Mouse (Mus musculus): ENCODE measurements at regions not wholly inside any gene's neighbourhood (a gene's known extent, or its start where the extent isn't known, plus 50 kb on each side); places are given as distances from the start of the nearest gene placed in this dataset.

- in situ Hi-C loops (cut with MseI, MboI): no loop called here
These were observed 194.8 kb upstream of the Rack1 start for GRCm38 (mm10) chr11:48605223-48605824.

DNA sequence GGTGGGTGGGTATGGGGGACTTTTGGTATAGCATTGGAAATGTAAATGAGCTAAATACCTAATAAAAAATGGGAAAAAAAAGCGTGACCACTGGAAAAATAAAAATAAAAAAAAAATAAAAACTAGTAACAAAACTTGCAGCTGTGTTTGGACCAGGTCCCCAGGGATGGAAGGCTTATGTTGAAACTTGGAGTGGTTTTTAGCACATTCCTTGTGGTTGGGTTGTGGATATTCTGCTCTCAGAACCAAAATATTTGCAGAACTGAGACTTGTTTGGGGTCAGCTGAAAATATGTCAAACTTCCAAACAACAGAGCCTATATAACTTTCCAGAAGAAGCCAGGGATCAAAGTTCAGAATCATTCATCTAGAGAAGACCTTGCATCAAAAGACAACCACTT is 199.0 kb upstream of the Rack1 start:
- in situ Hi-C loops (cut with MseI, MboI): no loop called here

- in situ Hi-C loops (cut with MseI, MboI): loop anchor here in 1 of 2 experiments (25.0 kb wide), 1 partner anchor 412 kb away; no protein-coding TSS in a partner anchor
These were observed 200.5 kb upstream of the Rack1 start for GRCm38 (mm10) chr11:48599573-48600127.

DNA sequence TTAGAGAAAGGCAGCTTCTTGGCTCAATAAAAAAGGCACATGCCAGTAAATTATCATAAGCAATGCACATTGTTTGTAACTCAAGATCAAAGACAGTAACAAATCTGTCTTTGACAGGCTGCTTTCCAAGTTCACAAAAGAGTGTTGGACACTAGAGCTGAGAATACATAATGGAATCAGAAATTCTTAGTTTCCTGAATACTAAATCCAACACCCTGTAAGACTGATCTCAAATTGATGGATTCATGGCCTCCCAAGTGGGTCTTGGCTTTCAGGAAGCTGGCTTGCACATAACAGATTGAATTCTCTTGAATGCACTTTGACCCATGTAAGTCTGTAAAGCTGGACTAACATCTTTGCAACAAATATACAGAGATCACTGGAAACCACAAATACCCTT is 201.1 kb upstream of the Rack1 start:
- in situ Hi-C loops (cut with MseI, MboI): loop anchor here in 1 of 2 experiments (25.0 kb wide), 1 partner anchor 412 kb away; no protein-coding TSS in a partner anchor

- in situ Hi-C loops (cut with MseI, MboI): loop anchor here (5.0 to 25.0 kb wide), 3 partner anchors 178 to 407 kb away; no protein-coding TSS in a partner anchor
These were observed 205.7 kb upstream of the Rack1 start for GRCm38 (mm10) chr11:48594429-48594828.

DNA sequence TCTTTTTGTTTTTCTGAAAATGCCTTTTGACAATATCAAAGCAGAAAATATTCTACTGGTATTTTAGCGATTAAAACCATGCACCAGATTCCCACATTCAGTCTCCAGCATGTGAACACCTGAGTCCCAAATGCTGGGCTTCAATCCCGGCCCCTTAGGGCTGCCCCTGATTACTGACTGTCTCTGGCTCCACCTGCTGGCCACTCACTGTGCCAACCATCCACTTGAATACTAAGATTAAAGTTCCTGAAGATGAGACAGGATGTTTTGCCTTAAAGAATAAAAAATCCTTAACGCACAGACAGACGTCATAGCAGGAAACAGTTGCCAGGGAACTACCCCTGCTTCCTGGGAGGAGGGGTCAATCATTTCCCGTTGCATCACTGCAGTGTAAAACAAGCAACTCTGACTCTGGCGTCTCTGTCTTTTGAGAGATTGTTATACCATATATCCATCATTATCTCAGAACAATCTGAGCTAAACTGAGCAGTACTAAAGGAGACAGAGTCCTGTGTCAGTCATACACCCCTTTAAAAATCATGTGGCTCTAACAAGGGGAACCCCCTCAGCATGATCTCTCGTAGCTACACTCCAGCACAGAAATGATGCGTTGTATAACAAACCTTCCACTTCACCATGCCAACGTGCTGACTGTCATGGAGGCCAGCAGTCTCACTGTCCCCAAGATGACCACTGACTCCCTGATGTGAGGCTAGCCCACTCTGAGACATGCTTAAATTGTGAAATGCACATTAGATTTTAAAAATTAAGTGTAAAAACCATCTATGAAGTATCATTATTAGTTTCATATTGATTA is 211.1 kb upstream of the Rack1 start:
- in situ Hi-C loops (cut with MseI, MboI): loop anchor here in 1 of 2 experiments (25.0 kb wide), 1 partner anchor 402 kb away; no protein-coding TSS in a partner anchor

- in situ Hi-C loops (cut with MseI, MboI): no loop called here
These were observed 231.4 kb upstream of the Rack1 start for GRCm38 (mm10) chr11:48568769-48569168.

GRCm38 (mm10) chr11:48567583-48568562 is 232.3 kb upstream of the Rack1 start:
- in situ Hi-C loops (cut with MseI, MboI): no loop called here

GRCm38 (mm10) chr11:48558053-48558452 is 242.1 kb upstream of the Rack1 start:
- in situ Hi-C loops (cut with MseI, MboI): no loop called here

DNA sequence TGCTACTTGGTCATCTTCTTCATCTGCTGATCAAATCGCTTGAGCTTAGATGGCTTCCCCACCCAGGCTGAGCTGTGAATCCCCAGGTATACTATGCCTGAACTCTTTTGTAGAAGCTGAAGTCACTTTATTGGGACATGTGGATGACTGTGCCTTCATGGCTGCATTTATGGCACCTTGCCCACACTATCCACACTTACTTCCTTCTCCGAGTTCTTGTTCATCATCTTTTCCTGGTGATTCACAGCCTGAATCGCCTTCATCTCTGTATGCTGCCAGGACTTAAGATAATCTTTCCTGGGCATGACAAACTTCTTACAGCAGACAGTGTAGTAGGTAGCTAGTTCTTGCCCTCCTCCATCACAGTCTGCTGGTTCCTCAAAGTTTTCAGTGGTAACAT is 248.1 kb upstream of the Rack1 start:
- in situ Hi-C loops (cut with MseI, MboI): no loop called here

DNA sequence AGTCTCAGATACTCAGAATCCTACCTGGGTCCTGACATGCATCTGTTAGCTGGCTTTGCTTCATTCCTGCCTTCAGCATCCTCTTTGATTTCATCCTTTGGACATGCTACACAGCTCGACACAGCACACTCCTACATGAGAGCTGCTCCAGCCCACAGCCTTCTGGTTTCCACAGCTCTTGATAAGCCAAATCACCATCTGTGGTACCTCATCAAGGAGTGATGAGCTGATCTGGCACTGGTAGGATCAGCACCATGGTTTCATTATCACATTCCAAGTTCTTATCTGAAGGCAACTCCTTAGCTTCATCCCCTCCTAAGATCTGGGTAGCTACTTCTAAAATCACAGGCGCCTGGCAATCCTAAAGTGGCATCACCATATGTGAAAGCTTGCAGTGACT is 248.9 kb upstream of the Rack1 start:
- in situ Hi-C loops (cut with MseI, MboI): no loop called here

GRCm38 (mm10) chr11:48526316-48526715 is 273.8 kb upstream of the Rack1 start:
- in situ Hi-C loops (cut with MseI, MboI): no loop called here

DNA sequence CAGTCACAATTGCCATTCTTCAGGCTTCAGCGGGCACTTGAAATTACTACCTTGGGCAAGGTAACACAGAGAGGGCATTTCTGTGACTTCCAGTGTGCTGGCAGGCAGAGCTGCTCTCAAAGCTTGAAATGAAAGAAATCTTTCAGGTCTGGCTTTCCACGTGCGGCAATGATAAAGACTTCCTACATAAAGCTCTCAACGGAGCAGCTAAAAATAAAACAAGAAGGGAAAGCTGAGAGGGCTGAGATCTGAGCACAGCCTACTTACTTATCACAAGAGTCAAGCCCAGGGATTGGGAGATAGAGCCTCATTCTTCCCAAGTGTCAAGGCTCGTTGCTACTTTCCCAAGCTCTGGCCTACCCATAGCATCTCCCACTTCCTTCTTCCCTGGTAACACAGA is 274.6 kb upstream of the Rack1 start:
- in situ Hi-C loops (cut with MseI, MboI): no loop called here

- in situ Hi-C loops (cut with MseI, MboI): no loop called here
These were observed 293.2 kb upstream of the Rack1 start for GRCm38 (mm10) chr11:48506886-48507285.

- in situ Hi-C loops (cut with MseI, MboI): no loop called here
These were observed 297.9 kb upstream of the Rack1 start for GRCm38 (mm10) chr11:48502011-48502806.

DNA sequence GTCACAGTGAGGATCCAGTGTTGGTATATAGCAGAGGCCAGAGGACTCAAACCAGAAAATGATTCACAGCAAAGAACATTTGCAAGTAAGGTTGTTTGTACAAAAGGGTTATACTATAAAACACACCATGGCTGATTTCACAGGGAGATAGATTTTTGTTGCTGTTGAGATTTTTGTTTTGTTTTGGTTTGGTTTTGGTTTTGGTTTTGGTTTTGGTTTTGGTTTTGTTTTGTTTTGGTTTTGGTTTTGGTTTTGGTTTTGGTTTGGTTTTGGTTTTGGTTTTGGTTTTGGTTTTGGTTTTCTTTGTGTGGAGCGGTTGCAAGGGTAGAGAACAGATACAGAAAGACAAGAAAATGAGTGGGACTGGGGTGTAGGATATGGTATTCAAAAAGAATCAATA is 301.1 kb upstream of the Rack1 start:
- in situ Hi-C loops (cut with MseI, MboI): no loop called here

DNA sequence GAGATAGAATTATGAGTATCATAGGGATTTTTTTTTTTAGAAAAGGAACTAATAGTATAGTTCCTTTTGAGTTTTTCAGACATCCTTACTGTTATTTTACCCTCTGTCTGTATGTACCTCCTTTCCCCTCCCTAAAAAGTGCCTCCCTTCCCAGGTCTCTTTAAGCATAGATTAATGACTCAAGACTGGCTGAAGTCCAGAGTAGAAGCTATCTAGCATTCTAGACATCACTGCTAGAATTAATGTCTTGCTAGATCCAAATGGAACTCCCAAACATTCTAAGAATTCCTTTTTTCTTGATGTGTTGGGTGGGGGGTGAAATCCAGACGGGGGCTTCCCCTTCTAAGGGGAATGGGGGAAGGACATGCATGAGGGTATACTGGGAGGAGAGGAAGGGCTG is 311.8 kb upstream of the Rack1 start:
- in situ Hi-C loops (cut with MseI, MboI): no loop called here

DNA sequence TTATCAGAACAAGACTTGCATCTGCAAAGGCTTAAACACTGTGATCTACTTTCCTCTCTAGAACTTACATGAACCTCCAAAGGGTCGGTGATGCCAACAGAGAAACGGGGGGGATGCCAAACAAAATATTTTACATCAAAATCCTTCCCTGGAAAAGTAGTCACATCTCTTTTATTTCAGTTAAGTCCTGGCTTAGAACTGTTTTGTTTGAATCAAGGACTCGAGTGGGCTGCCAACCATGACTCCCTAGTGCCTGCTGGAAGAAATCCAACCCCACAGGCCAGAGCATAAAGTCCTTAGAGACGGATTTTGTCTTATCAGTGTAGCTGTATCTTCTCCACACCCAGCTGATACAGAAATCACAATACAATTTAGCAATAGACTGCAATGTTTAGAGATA is 336.1 kb upstream of the Rack1 start:
- in situ Hi-C loops (cut with MseI, MboI): no loop called here

- in situ Hi-C loops (cut with MseI, MboI): no loop called here
These were observed 350.2 kb upstream of the Rack1 start for GRCm38 (mm10) chr11:48449883-48450282.

DNA sequence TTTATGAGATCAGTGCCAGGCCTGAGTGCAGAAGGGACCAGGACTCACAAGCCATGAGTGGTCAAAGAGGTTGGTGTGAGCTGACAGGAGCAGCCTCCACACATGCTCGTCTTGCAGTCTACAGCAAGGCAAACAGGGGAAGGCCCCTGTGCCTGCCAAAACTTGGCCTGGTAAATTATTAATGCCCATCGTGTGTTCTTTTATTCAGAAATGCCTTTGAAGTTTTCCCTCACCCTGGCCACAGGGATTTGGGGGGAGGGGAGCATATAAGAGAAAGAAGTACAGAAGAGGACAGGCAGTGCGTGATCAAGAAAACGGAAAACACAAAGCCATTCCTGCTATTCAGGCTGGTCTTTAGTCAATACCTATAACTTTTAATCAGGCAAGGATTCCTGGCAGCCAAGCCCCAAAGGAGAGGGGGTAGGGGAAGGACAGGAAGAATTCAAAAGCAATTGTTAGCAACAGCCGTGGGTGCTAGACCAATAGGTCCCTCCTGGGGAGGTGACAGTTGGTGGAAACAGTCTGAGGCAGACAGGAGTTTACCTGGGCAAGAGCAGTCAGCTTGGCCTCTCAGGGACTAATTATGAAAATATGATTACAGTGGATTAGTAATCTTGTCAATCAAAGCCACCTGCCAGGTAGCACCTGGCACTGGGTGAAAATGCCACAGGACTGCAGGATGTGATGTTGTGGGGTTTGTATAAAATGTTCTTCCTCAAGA is 357.4 kb upstream of the Rack1 start:
- in situ Hi-C loops (cut with MseI, MboI): no loop called here
